Mouse (Mus musculus) kidney, embryonic 15.5 days (tissue): ENCODE measurements around the gene Tdrkh. TPM values are rescaled to one million over a fixed set of nuclear protein-coding genes. Genes with fewer than 3 reads are reported as not detected.

Experiments used
- ATAC-seq: fragments of 200-750 bp; cut with Nextera tagmentation; replicated peaks from 2 replicates; pipeline ENCODE4 v1.8.0; 2017; ENCODE audit warnings: moderate TSS enrichment; ENCODE audit not compliant: low FRiP score
- H3K27ac ChIP-seq: fragments of 300-500 bp; sonication (generic); 2 replicates; pipeline ENCODE4 v1.5.1; 2015; ENCODE audit warnings: mild to moderate bottlenecking, inconsistent platforms
- H3K27me3 ChIP-seq: fragments of 300-500 bp; sonication (generic); 2 replicates; pipeline ENCODE4 v1.6.1; 2015; ENCODE audit warnings: inconsistent platforms
- H3K36me3 ChIP-seq: fragments of 300-500 bp; sonication (generic); 2 replicates; pipeline ENCODE4 v1.6.1; 2015; ENCODE audit warnings: inconsistent platforms
- H3K4me1 ChIP-seq: fragments of 300-500 bp; sonication (generic); 2 replicates; pipeline ENCODE4 v1.6.1; 2015; ENCODE audit warnings: inconsistent platforms
- H3K4me2 ChIP-seq: fragments of 300-500 bp; sonication (generic); 2 replicates; pipeline ENCODE4 v1.6.1; 2015; ENCODE audit warnings: moderate library complexity, mild to moderate bottlenecking, inconsistent platforms
- H3K4me3 ChIP-seq: fragments of 300-500 bp; sonication (generic); replicated peaks from 2 replicates; pipeline ENCODE4 v1.5.1; 2015; ENCODE audit warnings: mild to moderate bottlenecking, inconsistent platforms
- H3K9ac ChIP-seq: fragments of 300-500 bp; sonication (generic); 2 replicates; pipeline ENCODE4 v1.6.1; 2015; ENCODE audit warnings: mild to moderate bottlenecking, inconsistent platforms
- H3K9me3 ChIP-seq: fragments of 300-500 bp; sonication (generic); replicated peaks from 2 replicates; pipeline ENCODE4 v1.6.1; 2016; ENCODE audit warnings: inconsistent platforms
- WGBS: fragments of 180-500 bp; shearing (Covaris S2); methylation state at CpG from one replicate; pipeline ENCODE4 v1.1.7; 2015; ENCODE audit warnings: mixed read lengths; 5-methylcytosine and 5-hydroxymethylcytosine counted together
- polyA plus RNA-seq: library from polyadenylated mRNA; unstranded; fragments of >200 nt; fragmentation: Nextera tagmentation; extraction: Ambion mirVana; gene quantifications from 2 replicates; pipeline ENCODE4 v1.2.1, GENCODE M21; 2015

The Tdrkh gene
- polyA plus RNA-seq, 1 experiment from 2014 or later = 12.0 TPM

- peaks cover 11% of the 10 kb centered on the region for H3K4me1 ChIP-seq
- WGBS = 22% methylated on average over 20 of the region's 20 CpGs
- peaks cover 30% of the 10 kb centered on the region for H3K27me3 ChIP-seq
- ATAC-seq = 0 out of 2 replicates have a peak, but pooled peaks have one; percentile 23
- H3K9me3 ChIP-seq = no peaks in the 10 kb centered on the region
- H3K27ac ChIP-seq = no peak overlapping the region
- no peak overlapping the region for H3K9ac ChIP-seq
- no peaks in the 10 kb centered on the region for H3K36me3 ChIP-seq
- H3K4me3 ChIP-seq = no peak overlapping the region
- H3K4me2 ChIP-seq = no peak overlapping the region
Measured at GRCm38 (mm10) chr3:94483790-94484439, 70.8 kb downstream of the Tdrkh start.

Other genes starting within 250 kb of the Tdrkh start
- gene Gm10696, start 235.1 kb upstream of the Tdrkh start, polyA plus RNA-seq = not detected in 2 replicates
- not detected in 2 replicates for gene Gm5286, start 216.6 kb upstream of the Tdrkh start, polyA plus RNA-seq
- gene Gm4778, start 149.2 kb upstream of the Tdrkh start, polyA plus RNA-seq = not detected in 2 replicates
- 11.9 and 12.2 TPM in 2 replicates for gene Them4, start 103.2 kb upstream of the Tdrkh start, polyA plus RNA-seq
- 1.3 TPM in 1 of 2 replicates, not detected in the other for gene Them5, start 71.2 kb upstream of the Tdrkh start, polyA plus RNA-seq
- gene C2cd4d, start 50.8 kb upstream of the Tdrkh start, polyA plus RNA-seq = 0.40 and 0.59 TPM in 2 replicates
- 8.6 and 9.6 TPM in 2 replicates for gene Rorc, start 40.5 kb upstream of the Tdrkh start, polyA plus RNA-seq
- 0.17 and 0.32 TPM in 2 replicates for gene Lingo4, start 14.8 kb upstream of the Tdrkh start, polyA plus RNA-seq
- 68.4 and 70.4 TPM in 2 replicates for gene Mrpl9, start 30.0 kb downstream of the Tdrkh start, polyA plus RNA-seq
- gene Oaz3, start 30.6 kb downstream of the Tdrkh start, polyA plus RNA-seq = 0.45 and 0.84 TPM in 2 replicates
- gene Celf3, start 65.0 kb downstream of the Tdrkh start, polyA plus RNA-seq = 2.5 and 5.5 TPM in 2 replicates
- 1.2 and 2.3 TPM in 2 replicates for gene Riiad1, start 67.1 kb downstream of the Tdrkh start, polyA plus RNA-seq
- gene Snx27, start 169.4 kb downstream of the Tdrkh start, polyA plus RNA-seq = 47.2 and 50.9 TPM in 2 replicates
- not detected in 2 replicates for gene Gm10972, start 229.8 kb downstream of the Tdrkh start, polyA plus RNA-seq
- 6.7 and 7.1 TPM in 2 replicates for gene Tuft1, start 245.6 kb downstream of the Tdrkh start, polyA plus RNA-seq